Mouse (Mus musculus) cortical plate, adult 2 months (tissue): ENCODE data around the gene Dixdc1.

Experiments used
- CTCF ChIP-seq: fragments of 200-500 bp; IDR thresholded peaks from 2 replicates; pipeline ENCODE4 v1.5.1; 2011; ENCODE audit warnings: mild to moderate bottlenecking, control low read depth, low read length; ENCODE audit not compliant: insufficient read depth; ENCODE audit errors: extremely low read depth
- POLR2A ChIP-seq: fragments of 200-500 bp; IDR thresholded peaks from 2 replicates; pipeline ENCODE4 v1.6.1; 2011; ENCODE audit warnings: mild to moderate bottlenecking, low read length, control low read depth; ENCODE audit not compliant: insufficient read depth; ENCODE audit errors: extremely low read depth

GRCm38 (mm10) chr9:50650503-50650902 is 88.8 kb downstream of the Dixdc1 start:
- no peak for TF ChIP-seq CTCF
- no peak for TF ChIP-seq POLR2A
